Mouse (Mus musculus) ovary, postnatal 36 days (tissue): ENCODE results near the gene Tubd1.

ENCODE experiments used
- DNase-seq: peaks from one replicate; pipeline ENCODE4 v3.0.0; 2022; ENCODE audit warnings: low spot score, mixed read lengths

Tubd1 gene

DNA sequence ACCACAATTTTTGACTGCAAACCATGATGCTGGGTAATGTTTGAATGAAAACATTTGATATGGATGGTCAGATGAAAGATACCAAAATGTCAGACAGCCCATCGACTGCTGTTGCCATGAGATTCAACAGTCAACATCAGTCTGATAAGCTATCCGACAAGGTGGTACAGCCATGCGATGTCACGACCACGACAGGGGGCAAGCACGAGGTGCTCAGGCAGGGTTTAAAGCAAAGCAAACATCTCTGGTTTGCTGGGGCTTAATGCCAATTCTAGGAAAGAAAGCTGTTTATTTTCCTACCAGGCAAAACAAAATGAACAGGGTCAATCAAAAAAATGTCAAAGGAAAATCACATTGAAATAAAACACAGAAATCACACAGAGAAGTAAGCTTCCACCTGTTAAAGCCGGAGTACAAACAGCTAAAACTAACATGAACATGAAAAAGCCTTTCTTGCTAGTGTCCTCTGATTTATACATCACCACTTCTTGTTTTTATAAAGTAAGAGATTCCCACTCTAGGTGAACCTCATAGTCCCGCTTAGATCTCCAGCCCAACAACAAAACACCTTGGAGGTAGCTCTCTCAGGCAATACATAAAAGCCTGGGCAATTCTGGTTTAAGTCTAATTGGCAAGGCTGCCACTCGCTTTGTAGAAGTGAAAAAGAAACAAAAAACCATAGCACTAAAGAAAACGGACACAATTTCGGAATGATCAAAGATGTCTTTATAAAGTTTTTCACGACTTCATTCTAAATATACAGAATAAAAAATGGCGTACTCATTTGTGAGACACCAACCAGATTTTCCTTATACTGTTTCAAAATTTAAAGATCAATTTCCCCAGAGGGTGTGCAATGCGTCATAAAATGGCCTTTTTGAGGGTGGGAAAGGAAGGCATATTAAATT, 39.5 kb downstream of the Tubd1 start:
- DNase-seq = no peak

DNA sequence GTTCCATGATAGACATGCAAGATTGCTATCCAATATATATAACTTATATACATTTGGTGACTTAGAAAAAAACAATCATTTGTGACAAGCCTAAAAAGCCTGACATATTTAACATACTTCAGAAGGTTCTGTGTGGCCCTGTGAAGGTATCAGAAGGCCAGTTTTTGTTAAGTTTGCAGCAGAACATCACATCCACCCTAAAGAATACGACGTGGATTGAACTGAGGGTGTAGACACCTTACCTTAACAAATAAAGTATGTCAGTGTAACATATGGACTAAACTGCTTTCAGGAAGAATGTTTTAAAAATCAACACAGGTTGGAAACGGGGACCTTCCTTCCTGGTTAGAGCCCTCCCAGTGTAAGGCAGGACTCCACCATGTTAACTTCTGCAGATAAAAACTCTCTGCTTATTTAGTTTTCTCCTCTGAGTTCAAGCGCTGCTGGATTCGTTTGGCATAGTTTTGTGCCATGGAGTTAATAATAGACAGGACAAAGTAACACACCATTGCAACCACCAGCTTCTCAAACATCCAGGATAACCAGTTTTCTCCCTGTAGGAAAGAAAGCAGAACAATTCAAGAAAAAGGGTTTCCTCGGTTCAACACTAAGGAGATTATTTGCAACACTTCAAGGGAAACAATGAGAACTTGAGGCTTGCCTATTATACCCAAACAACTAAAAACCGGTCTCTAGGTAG, 40.3 kb downstream of the Tubd1 start:
- DNase-seq = no peak

- DNase-seq = no peak
These were observed 40.8 kb downstream of the Tubd1 start for GRCm38 (mm10) chr11:86585598-86585984.

DNA sequence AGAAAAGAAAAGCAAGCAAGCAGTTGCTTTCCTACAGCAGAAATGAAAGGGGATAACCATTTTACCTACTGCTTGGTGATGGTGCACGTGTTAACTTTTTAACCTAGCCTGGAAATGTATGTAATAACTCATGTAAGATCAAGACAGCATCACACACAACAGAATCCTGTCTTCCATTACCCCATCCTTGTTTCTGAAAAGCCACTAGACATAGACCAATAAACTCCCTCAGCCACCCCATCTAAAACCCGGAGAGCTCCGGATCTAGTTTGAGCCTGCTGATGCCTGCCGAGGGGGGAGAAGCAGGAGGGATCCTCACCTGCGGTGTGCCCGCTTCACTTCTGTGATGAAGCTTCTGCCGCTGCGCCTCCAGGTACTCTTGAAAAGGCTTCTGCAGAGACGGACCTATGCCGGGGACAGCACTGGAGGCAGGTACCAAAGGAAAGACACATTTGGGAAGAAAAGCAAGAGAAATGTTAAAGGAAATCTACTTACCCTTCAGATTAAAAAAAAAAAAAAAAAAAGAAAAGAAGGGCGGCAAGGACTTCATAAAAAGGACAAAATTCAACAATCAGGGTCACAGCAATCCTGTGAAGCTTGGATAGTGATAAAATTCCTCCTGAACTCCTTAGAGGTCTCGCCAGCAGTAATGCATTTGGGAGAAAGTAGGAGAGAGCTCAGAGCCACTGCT, 41.5 kb downstream of the Tubd1 start:
- no peak for DNase-seq

DNA sequence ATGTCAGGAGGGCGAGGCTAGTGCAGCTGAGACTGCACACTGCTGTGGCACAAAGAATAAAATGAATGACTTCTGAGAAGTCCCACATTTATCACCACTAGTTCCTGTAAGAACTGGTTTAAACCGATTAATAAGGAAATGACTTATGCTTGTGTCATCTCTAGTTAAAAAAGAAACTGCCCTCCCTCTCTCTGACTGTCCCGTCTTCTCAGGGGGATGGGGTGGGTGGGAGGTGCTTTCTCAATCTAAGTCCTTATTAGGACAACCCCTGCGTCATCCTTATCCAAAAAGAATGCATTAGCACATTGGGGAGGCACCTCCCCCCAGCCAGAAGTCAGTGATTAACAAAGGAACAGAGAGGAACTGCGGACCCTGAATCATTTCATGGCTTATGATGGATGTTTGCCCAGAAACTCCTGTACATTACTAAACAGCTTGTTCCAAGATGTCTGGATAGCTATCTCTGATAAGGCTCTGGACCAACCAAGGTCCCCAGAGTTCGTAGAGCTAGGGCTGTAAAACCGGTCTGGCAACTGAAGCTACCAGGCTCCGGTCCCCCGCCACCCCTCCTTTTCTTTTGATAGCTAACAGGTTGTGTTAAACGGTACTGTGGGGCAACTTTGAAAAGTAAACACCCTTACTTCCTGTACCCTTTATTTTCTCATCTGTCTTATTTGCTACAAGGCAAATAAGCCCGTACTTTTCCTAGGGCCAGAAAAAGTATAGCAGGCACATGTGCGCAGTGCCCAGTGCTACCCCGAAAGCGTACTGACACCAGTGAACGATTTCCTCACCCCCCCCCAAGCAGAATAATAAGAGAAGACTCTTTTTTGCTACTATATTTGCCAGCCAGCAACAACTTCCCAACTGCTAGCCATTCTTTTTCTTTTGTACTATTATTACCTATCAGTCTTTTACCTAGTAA, 42.3 kb downstream of the Tubd1 start:
- DNase-seq = no peak

DNA sequence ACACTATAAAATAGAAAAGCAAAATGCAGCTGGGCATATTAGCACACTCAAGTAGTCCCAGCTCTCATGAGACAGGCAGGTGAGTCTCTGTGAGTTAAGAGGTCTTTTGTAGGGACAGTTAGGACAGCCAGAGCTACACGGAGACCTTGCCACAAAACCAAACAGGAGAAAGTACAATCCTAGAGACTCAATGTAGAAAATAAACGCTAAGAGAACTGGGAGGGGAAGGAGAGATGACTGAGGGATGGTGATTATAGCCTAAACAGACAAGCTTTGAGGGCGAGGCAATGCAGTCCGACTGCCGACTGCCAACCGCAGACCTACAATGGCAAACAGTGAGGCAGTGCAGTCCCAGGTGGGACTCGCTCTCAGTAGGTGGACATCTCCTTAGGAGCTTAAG, 43.0 kb downstream of the Tubd1 start:
- DNase-seq = no peak

DNA sequence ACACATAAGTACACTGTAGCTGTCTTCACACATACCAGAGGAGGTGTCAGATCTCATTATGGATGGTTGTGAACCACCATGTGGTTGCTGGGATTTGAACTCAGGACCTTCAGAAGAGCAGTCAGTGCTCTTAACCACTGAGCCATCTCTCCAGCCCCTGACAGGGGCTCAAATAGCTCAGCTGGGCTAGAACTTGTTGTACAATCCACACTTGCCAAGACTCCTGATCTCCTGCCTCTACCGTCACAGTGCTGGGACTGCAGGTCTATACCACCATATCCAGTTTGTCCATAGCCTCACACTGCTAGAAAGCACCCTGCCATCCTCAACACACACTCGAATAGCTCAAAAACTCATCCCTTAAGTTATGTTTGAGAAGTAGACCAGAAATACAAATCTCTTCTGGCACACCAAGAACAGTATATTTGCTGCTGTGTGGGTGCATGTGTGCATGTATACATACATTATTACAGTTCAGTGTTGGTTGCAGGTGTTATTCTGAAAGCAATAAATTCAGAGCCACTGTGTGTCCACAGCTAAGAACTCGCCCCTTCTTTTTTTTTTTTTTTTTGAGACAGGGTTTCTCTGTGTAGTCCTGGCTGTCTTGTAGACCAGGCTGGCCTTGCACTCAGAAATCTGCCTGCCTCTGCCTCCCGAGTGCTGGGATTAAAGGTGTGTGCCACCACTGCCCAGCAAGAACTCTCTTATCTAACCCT, 44.0 kb downstream of the Tubd1 start:
- no peak for DNase-seq

- DNase-seq = no peak
These were observed 45.3 kb downstream of the Tubd1 start for GRCm38 (mm10) chr11:86590066-86590465.

- no peak for DNase-seq
These were observed 45.8 kb downstream of the Tubd1 start for GRCm38 (mm10) chr11:86590579-86590978.

DNA sequence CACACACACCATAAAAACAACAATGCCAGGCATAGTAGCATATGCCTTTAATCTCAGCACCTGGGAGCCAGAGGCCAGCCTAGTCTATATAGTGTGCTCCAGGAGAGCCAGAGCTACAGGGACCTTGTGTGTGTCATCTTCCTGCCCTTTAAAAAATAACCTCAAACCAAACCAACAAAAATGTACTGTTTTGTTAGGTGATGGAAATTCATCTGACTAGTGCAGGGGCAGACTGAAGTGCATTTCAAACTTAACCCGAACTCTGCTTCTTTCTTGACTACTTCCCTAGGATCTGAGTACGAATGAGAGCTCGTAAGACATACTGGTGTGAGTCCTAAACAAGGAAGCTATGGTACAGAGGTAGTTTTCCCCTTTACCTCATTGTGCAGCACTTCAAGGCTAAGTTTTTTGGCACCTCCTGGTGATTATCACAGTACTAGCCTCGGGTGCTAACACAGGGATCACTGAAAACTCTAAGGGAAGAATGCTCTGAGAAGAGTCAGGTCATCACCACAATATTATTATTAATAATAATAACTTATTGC, 46.6 kb downstream of the Tubd1 start:
- DNase-seq = no peak

DNA sequence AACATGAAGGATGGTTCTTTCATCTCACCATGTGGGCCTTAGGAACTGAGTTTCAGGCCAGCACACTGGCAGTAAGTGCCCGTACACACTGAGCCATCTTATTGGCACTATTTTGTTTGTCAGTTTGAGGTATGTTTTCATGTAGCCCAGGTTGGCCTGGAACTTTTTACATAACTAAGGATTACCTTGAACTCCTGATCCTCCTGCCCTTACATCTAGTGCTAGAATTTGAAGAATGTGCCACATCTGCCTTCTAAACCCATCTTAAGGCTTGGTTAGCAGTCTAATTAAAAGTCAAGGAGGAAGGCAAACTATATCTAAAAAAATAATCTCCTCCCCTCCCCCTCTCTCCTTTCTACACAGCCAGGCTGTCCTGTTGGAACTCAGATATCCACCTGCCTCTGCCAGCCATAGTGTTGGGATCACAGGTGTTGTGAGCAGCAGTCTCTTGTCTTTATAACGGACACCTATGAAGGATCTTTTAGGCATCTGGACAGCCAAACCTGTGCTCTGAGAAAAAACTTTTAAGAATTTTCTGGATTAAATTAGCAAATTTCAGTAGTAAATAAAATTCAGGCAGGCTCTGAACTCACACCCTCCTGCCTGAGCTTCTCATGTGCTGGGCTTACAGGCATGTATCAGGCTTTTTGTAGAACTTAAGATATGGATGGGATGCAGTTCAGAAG, 47.3 kb downstream of the Tubd1 start:
- DNase-seq = no peak

DNA sequence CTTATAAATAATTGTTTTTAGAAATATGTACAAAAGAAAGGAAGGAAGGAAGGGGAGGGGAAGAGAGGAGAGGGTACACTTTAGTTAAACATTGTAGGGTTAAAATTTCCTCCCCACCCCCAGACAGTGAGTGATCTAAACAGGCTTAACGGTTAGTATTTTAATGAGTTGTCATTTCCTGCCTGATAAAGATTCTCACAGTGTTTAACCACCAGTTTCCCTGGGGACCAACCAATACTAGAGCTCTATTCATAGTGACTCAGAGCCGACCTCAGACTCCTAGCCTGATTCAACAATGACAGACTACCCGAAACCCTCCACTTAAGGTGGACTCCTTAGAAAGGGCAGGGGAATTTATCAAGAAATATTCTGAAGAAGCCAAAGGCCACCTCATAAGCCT, 48.2 kb downstream of the Tubd1 start:
- DNase-seq = no peak

- DNase-seq = no peak
These were observed 48.7 kb downstream of the Tubd1 start for GRCm38 (mm10) chr11:86593443-86593842.

GRCm38 (mm10) chr11:86594188-86594876, 49.5 kb downstream of the Tubd1 start:
- no peak for DNase-seq

DNA sequence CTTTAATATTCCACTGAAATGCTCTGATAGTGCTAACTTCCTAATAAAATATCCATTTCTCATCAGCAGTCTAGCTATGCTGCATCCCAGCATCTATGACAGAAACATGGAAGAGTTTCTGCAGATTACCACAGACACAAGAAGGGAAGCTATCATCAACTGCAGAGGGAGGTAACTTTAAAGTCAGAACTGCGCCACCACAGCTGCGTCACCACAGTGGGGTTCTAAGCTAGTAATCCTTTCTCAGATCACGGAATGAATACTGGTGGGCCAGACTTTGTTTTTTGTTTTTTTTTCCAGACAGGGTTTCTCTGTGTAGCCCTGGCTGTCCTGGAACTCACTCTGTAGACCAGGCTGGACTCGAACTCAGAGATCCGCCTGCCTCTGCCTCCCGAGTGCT, 50.6 kb downstream of the Tubd1 start:
- no peak for DNase-seq

- DNase-seq = no peak
These were observed 51.6 kb downstream of the Tubd1 start for GRCm38 (mm10) chr11:86596187-86596960.

- DNase-seq = no peak
These were observed 52.2 kb downstream of the Tubd1 start for GRCm38 (mm10) chr11:86596976-86597375.

DNA sequence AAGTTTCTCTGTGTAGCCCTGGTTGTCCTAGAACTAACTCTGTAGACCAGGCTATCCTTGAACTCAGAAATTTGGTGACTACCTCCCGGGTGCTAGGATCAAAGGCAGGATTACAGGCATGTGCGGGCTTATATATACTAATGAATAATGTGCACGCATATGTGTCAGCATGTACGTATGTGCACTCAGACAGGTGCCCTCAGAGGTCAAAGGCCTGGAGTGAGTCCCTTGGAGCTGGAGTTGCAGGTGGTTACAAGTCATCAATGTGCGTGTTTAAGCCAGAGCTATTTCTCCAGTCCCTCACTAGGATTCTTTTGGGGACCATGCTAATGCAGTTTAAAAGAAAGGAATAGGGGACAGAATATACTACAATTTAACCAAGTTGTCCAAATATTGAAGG, 53.4 kb downstream of the Tubd1 start:
- DNase-seq = no peak

GRCm38 (mm10) chr11:86598572-86598971, 53.8 kb downstream of the Tubd1 start:
- DNase-seq = no peak
